15 mouse cellular contexts compared by ENCODE assay signal in genomic region chrX:136822371-136822770, GRCm38 (mm10). TPM values are rescaled to one million over a fixed set of nuclear protein-coding genes. Genes with fewer than 3 reads are reported as not detected.
DNase-seq lines count a peak whose midpoint lies in the region; ATAC-seq and TF ChIP-seq lines count a peak whose summit lies in the region.
"Had no signal": no experiment of that assay in that cellular context is flagged by ENCODE, and none has a peak within 500 bp of the region (broad histone marks: within the 10 kb centered on the region; RNA-seq: fewer than 3 reads in every experiment).

Gene Plp1 (plus strand): TSS chrX:136822671.

- no peak within 1 kb of the TSS for H3K4me2 ChIP-seq in hindbrain, embryonic 11.5 days (replicated peaks; ENCODE audit: low read depth, low read length)
- H3K4me2 ChIP-seq: heart, embryonic 12.5 days; midbrain, embryonic 12.5 days had no signal

- 36% methylated on average over 1 of the region's 1 CpGs for WGBS in hindbrain, embryonic 11.5 days

- TF ChIP-seq CTCF in brain, embryonic 14.5 days (IDR thresholded peaks at IDR 0.05; ENCODE audit: borderline replicate concordance, extremely low read depth, insufficient read depth, insufficient read length) = no peak

- H3K4me3 ChIP-seq in hindbrain, embryonic 11.5 days (ENCODE audit: low read depth, low read length) = no peak within 1 kb of the TSS
- H3K4me3 ChIP-seq: heart, embryonic 12.5 days; midbrain, embryonic 12.5 days had no signal

- no peak within 1 kb of the TSS for H3K9ac ChIP-seq in hindbrain, embryonic 11.5 days (ENCODE audit: low read depth, low read length)
- H3K9ac ChIP-seq: heart, embryonic 12.5 days; midbrain, embryonic 12.5 days had no signal

- no peaks in the 10 kb centered on the region for H3K9me3 ChIP-seq in hindbrain, embryonic 11.5 days (ENCODE audit: control insufficient read depth, low read length)
- H3K9me3 ChIP-seq: heart, embryonic 12.5 days; midbrain, embryonic 12.5 days had no signal

- no peaks in the 10 kb centered on the region for H3K4me1 ChIP-seq in hindbrain, embryonic 11.5 days (replicated peaks; ENCODE audit: control insufficient read depth, insufficient read depth, low read length)
- H3K4me1 ChIP-seq: heart, embryonic 12.5 days; midbrain, embryonic 12.5 days had no signal

- H3K27ac ChIP-seq in hindbrain, embryonic 11.5 days (ENCODE audit: low read depth, low read length) = no peak within 1 kb of the TSS
- H3K27ac ChIP-seq: midbrain, embryonic 12.5 days had no signal

- intact Hi-C loops in left cerebral cortex, postnatal 14 days (cut with DNase I) = loop anchor here (5.0 kb wide), 1 partner anchor 60 kb away; no protein-coding TSS in a partner anchor

- ATAC-seq in hindbrain, embryonic 11.5 days (ENCODE audit: low FRiP score) = no peak
- ATAC-seq: inflammation-experienced regulatory T-cells, adult 6 months; Patski had no signal

- no peak for TF ChIP-seq POLR2A in brain, embryonic 14.5 days (IDR thresholded peaks at IDR 0.05; ENCODE audit: borderline replicate concordance, extremely low read depth, insufficient read depth, insufficient read length, poor library complexity, severe bottlenecking)

- no peak for DNase-seq in gastrocnemius, postnatal 10 days
- DNase-seq in gastrocnemius, adult 8-10 months (ENCODE audit: low spot score in 2 of 2) = no peak
- no peak for DNase-seq in brain, embryonic 14.5 days (ENCODE audit: low read depth)
- no peak for DNase-seq in hindbrain, embryonic 11.5 days (ENCODE audit: low spot score)
- no peak for DNase-seq in left cerebral cortex, postnatal 14 days (ENCODE audit: low spot score in 2 of 2)
- no peak for DNase-seq in lung, postnatal 25 days (ENCODE audit: low spot score)
- DNase-seq in heart, postnatal 4 days = no peak
- DNase-seq in kidney, adult 9 months = no peak
- DNase-seq: adrenal gland, postnatal 10 days; cerebellum, adult 18-20 months; lung, adult 2 months had no signal

- H3K27me3 ChIP-seq in hindbrain, embryonic 11.5 days (ENCODE audit: control insufficient read depth, insufficient read depth, low read length) = no peaks in the 10 kb centered on the region
- H3K27me3 ChIP-seq: heart, embryonic 12.5 days; midbrain, embryonic 12.5 days had no signal

- H3K36me3 ChIP-seq in hindbrain, embryonic 11.5 days (ENCODE audit: control insufficient read depth, insufficient read depth, low read length) = no peaks in the 10 kb centered on the region
- H3K36me3 ChIP-seq: heart, embryonic 12.5 days had no signal

RNA-seq across cellular contexts. Expression of gene Plp1, which starts in this region (rescaled TPM):
- total RNA-seq in gastrocnemius, postnatal 10 days (2021) = 10 to 100 TPM; 15.0 to 17.0 TPM
- 1 to 10 TPM; 1.5 to 3.2 (median 2.0) TPM for total RNA-seq in gastrocnemius, adult 8-10 months (2022)
- polyA plus RNA-seq in brain, embryonic 14.5 days (2012; rRNA removed) = 17.0 and 17.2 TPM in 2 replicates
- polyA plus RNA-seq in hindbrain, embryonic 11.5 days (2014; fragmentation: Nextera tagmentation; extraction: Ambion mirVana) = 15.4 and 16.6 TPM in 2 replicates
- 100 to 1,000 TPM; 421 to 726 TPM for total RNA-seq in left cerebral cortex, postnatal 14 days (2021)
- total RNA-seq in heart, postnatal 4 days (2021) = 1 to 10 TPM; 2.0 to 4.8 TPM

Comparison
In these comparisons a context has a peak if more than half of its experiments do, and no peak if none do; other contexts are left out.
1. RNA of gene Plp1 (total RNA-seq): 421 to 726 TPM in left cerebral cortex, postnatal 14 days; 15.0 to 17.0 TPM in gastrocnemius, postnatal 10 days, 2.0 to 4.8 TPM in heart, postnatal 4 days and 1.5 to 3.2 TPM in gastrocnemius, adult 8-10 months; every median in the first group is over 10 times any median in the second.